Mouse (Mus musculus) G1E (cell line): ENCODE data around the gene Alas2.

ENCODE experiments used
- CTCF ChIP-seq: IDR thresholded peaks from 2 replicates; pipeline ENCODE4 v1.5.1; 2012; ENCODE audit warnings: low read depth, low read length, inconsistent platforms, mixed read lengths
- GATA1 ChIP-seq: IDR thresholded peaks from 2 replicates; pipeline ENCODE4 v1.6.1; 2012; ENCODE audit warnings: borderline replicate concordance, low read length, inconsistent platforms, mixed read lengths
- POLR2AphosphoS5 ChIP-seq: IDR thresholded peaks from 2 replicates; pipeline ENCODE4 v1.6.1; 2012; ENCODE audit warnings: low read depth, low read length, inconsistent platforms; ENCODE audit not compliant: insufficient replicate concordance
- TAL1 ChIP-seq: conservative IDR thresholded peaks from 2 replicates; pipeline ENCODE4 v1.6.1; 2012; ENCODE audit warnings: low read depth, low read length, inconsistent platforms, mixed read lengths

DNA sequence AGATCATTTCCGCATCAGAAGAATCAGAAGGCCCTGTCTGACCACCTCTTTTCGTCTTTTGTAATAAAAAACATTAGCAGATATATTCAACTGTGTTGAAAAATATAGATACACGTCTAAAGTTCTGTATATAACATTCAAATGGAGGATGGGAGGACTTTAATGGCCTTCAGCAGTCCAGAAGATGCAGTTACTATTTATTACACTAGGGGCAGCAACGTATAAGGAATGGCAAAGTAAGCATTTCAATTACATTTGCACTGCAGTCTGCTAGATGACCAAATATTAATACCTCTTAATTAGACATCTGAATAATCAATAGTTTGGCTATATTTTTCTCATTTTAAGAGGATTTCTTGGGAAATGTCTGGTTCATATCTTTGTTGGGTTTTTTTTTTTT, 36.5 kb upstream of the Alas2 start:
- TF ChIP-seq CTCF (0 out of 2 replicates have a peak, but pooled peaks have one; percentile 14), TAL1 (no peak), GATA1 (no peak), POLR2AphosphoS5 (no peak)
